Mouse (Mus musculus) adrenal gland, postnatal 14 days (tissue): ENCODE measurements around the gene Wdr66. TPM values are rescaled to one million over a fixed set of nuclear protein-coding genes. Genes with fewer than 3 reads are reported as not detected.

Source experiments
- DNase-seq: peaks from one replicate; pipeline ENCODE4 v3.0.0; 2021; ENCODE audit warnings: mixed read lengths
- total RNA-seq: library from RNA; stranded (reverse); gene quantifications from 2 replicates; pipeline ENCODE4 v1.2.3, GENCODE M21; 2021

The Wdr66 gene
- total RNA-seq, 1 experiment from 2014 or later, result 0.74 TPM

- DNase-seq, result no peak
Observed at GRCm38 (mm10) chr5:123270917-123271316, 19.0 kb downstream of the Wdr66 start.

GRCm38 (mm10) chr5:123272927-123273326, 21.0 kb downstream of the Wdr66 start:
- no peak for DNase-seq

- no peak for DNase-seq
Observed at GRCm38 (mm10) chr5:123276636-123277341, 24.9 kb downstream of the Wdr66 start.

GRCm38 (mm10) chr5:123277342-123277701, 25.4 kb downstream of the Wdr66 start:
- DNase-seq, result no peak

- no peak for DNase-seq
Observed at GRCm38 (mm10) chr5:123277704-123278103, 25.8 kb downstream of the Wdr66 start.

GRCm38 (mm10) chr5:123279248-123279647, 27.3 kb downstream of the Wdr66 start:
- DNase-seq, result no peak

GRCm38 (mm10) chr5:123281336-123282136, 29.6 kb downstream of the Wdr66 start:
- no peak for DNase-seq

GRCm38 (mm10) chr5:123285174-123285573, 33.3 kb downstream of the Wdr66 start:
- peak; percentile 42 for DNase-seq

GRCm38 (mm10) chr5:123288079-123288478, 36.2 kb downstream of the Wdr66 start:
- DNase-seq, result peak; percentile 42

GRCm38 (mm10) chr5:123294653-123295052, 42.8 kb downstream of the Wdr66 start:
- no peak for DNase-seq

GRCm38 (mm10) chr5:123296224-123296806, 44.4 kb downstream of the Wdr66 start:
- DNase-seq, result no peak

- no peak for DNase-seq
Observed at GRCm38 (mm10) chr5:123296972-123297754, 45.3 kb downstream of the Wdr66 start.

- no peak for DNase-seq
Observed at GRCm38 (mm10) chr5:123297830-123298229, 45.9 kb downstream of the Wdr66 start.

GRCm38 (mm10) chr5:123298526-123298925, 46.6 kb downstream of the Wdr66 start:
- no peak for DNase-seq

GRCm38 (mm10) chr5:123300496-123301034, 48.7 kb downstream of the Wdr66 start:
- no peak for DNase-seq

GRCm38 (mm10) chr5:123301780-123302521, 50.0 kb downstream of the Wdr66 start:
- no peak for DNase-seq

- no peak for DNase-seq
Observed at GRCm38 (mm10) chr5:123307630-123308282, 55.9 kb downstream of the Wdr66 start.

GRCm38 (mm10) chr5:123309816-123310215, 57.9 kb downstream of the Wdr66 start:
- no peak for DNase-seq

- no peak for DNase-seq
Observed at GRCm38 (mm10) chr5:123310221-123310620, 58.3 kb downstream of the Wdr66 start.

- no peak for DNase-seq
Observed at GRCm38 (mm10) chr5:123313058-123313630, 61.2 kb downstream of the Wdr66 start.
